Mouse (Mus musculus): ENCODE data around the gene S1pr4.

DNA sequence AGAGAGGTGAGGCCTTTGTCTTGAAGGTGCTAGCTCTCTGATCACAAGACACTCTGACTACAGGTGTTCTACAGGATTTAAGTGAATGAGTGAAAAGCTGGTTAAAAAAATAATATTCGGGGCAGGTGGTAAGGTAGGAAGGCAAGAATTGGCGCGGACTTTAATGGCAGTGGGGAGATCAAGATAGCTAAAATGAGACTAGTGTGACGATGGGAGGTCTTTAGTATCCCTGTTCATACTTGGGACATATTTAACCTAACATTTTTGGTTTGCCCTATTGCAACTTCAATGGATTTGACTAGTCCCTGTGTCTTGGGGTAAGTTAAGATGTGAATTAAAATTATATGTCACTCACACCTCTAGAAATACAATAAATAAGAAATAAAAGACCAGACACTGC, 3.0 kb downstream of the S1pr4 start:
- no peak for TF ChIP-seq CTCF (IDR thresholded peaks at IDR 0.05; ENCODE audit: low read depth, low read length)
- TF ChIP-seq POLR2A (IDR thresholded peaks at IDR 0.05; ENCODE audit: borderline replicate concordance, low read depth, low read length): no peak

Data from bone marrow macrophage, adult 2 months (primary cell).